Mouse (Mus musculus) testis, postnatal 10 days (tissue): Measurements from ENCODE around the gene Gfod1.

Experiments
- DNase-seq: peaks from one replicate; pipeline ENCODE4 v3.0.0; 2021; ENCODE audit warnings: low spot score

Gfod1 gene

DNA sequence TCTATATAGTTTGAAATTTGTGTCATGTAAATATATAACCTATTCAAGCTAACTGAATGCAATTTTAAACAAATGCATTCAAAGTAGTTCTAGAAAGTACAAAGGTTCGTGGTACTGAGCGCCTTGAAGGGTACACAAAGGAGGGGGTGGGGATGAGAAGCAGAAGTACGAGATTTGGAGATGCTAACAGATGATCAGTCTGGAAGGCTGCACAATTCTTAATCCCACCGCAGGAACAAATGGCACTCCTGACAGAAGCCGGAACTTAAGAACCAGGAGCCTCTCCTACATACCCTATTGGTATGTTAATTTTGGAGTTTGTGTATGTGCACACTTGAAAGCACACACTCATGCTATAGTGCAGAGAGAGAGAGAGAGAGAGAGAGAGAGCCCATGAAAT is 4.8 kb downstream of the Gfod1 start:
- DNase-seq: no peak

DNA sequence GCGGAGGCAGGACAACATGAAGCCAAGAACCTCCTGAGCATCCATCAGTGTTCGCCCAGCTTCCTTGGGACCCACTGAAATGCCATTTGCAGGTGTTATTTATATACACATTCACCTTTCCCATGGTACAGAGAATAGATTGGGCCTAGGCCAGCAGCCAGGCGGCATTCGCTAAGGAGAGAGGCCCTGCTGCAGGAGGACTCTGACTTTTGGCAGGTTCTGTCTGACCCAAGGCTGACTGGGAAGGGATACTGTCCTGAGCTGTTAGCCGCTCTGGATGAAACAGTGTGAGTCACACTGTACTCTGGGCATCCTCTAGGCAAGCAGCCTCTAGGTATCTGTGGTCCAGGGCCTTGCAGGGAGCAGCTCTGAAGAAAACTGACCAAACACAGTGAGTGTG is 6.4 kb downstream of the Gfod1 start:
- no peak for DNase-seq

DNA sequence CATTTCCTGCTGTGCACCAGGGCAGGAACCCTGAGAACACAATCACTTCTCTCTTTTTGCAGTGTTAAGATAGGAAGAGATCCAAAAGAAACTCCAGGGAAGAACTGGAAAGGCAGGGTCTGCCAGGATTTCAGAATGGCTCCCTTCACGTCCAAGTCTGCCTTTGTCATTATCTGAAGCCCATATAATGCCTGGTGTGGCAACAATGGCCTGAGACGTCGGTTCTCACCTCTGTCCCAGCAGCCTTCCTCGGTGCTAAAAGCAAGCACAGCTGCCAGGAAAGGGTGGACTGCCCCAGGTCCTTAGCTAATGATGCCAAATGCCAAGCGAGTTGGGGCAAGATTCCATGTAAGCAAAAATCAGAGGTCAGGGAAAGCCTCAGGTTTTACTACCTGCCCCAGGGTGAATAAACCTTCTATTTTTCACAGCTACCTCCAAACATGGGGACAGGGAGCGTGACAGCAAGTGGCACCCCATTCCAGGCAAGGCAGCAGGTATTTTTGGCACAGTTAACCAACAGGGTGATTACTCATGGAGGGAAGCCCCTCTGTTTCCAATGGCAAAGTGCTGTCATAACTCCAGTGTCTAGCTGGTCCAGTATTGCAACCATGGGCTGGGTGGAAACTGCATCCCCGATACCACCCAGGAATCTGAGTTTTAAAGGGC is 7.7 kb downstream of the Gfod1 start:
- no peak for DNase-seq

DNA sequence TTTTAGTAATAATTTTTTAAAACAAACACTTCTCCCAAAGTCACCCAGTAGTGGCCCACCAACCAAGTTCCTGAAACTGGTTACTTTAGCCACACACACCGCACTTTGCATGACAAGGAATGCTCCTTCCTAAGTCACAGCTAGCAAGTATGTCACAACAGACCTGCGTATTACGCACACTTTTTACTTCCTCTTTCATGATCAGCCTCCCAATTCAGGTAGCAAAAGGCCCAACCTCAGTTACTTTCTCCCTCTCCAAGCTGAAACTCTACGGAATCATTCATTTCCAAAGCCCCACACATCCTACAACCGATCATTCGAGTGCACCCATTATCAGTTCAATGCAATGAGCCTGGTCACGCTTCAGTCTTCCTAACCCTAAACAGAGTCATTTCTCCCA is 8.3 kb downstream of the Gfod1 start:
- DNase-seq: no peak

DNA sequence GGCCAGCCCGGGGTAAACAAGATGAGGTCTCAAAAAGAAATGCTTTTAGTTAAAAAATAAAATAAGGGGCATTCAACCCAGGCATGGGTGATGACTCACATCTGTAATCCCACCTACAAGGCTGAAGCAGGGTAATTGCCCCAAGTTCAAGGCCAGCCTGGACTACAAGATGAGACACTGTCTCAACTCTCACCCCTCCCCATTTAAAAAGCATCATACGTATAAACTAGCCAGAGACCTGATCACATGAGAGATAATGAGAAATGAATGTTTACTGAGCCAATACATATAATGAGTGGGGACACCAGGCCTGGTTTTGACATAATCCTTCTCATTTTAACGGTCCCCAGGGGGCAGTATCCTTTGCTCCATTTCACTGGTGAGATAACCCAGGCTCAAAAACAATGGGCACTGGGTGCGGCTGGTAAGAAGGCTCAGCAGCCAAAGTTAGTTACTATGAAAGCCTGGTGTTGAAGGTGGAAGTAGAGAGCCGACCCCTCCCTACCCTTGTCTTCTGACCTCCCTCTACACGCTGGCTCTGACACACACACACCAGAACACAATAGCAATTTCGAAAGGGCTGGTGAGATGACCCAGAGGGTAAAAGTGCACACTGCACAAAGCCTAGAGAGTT is 8.9 kb downstream of the Gfod1 start:
- DNase-seq: no peak

DNA sequence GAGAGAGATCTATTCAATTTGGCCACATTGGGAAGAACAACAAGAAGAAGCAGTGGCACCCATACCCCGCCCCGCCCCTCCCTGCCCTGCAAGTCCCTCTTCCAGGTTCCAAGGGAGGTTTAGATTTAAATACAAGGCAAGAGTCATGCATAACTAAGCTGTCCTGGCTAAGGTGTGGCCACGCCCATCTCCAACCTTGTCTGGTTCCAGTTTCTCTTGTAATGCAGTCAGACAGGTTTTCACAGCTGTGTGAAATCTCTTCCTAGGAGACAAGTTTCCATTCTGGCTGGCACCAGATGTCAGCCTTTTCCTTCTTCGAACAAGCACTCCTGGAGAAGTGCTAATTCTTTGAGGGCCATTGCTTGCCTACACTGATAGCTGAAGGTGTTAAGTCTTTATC is 11.1 kb downstream of the Gfod1 start:
- no peak for DNase-seq

DNA sequence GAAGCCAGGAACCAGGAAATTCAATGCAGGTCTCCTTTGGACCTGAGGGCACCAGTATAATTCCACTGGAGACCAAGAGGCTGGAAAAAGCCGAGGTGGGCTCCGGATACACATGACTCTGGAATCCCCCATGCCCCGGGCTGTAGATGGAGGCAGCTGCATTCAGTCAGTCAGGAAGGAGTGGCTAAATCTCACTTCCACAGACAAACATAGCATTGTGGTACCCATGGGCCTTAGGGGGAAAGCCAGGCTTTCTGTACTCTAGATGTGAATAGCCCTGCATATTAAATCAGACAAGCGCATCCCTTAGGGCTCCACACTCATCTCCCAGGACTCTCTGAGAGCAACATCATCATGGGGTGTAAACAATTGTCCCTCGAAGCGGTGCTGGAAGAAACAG is 14.9 kb downstream of the Gfod1 start:
- DNase-seq: no peak

DNA sequence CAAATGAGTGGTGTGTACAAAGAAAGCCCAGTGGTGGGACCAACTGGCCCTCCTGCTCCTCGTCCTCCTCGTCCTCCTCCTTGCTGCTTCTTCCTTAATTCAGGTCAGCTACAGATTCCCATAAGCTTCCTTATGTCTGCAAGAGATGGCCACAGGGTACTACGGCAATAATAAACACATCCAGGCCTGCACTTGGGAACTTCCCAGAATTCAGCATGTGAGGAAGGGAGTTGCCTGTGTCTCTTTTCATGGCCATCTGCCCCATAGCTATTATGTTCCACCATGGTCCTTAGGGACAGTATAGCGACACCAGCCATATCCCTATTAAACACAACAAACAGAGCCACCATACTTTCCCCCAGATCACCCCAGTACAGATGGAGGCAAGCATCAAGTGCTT is 15.5 kb downstream of the Gfod1 start:
- no peak for DNase-seq

DNA sequence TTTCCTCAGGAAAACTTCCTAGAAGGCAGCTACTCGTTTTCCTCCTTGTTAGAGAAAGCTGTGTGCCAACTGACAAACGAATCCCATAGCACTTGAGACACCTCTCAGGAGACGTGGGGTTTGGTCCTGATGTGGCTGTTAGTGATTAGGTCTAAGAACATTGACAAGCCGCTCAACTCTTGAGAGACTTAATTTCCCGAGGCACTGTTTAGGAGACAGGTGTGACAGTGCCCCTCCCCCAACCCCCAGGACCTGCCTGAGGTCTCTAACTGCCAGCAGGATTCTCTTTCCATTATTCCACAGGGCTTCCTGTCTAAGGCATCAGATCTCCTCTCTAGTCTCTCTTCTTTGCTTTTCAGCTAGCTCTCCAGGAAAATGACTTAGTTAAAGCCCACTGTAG is 15.9 kb downstream of the Gfod1 start:
- DNase-seq: no peak

DNA sequence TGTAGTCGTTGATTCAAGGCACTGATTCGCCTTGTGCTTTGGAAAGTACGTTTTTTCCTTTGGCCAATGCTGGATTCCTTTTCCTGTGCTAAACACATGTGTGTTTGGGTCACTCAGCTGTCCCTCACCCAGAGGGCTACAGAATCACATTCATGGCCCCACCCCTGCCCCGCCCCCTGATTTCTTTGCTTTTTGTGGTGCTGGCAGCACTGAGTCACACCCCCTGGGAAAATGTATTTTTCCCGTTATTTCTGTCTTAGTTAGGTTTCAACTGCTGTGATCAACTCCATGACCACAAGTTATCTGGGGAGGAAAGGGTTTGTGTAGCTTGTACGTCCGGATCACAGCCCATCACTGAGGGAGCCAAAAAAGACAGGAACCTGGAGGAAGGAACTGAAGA is 17.1 kb downstream of the Gfod1 start:
- DNase-seq: no peak

DNA sequence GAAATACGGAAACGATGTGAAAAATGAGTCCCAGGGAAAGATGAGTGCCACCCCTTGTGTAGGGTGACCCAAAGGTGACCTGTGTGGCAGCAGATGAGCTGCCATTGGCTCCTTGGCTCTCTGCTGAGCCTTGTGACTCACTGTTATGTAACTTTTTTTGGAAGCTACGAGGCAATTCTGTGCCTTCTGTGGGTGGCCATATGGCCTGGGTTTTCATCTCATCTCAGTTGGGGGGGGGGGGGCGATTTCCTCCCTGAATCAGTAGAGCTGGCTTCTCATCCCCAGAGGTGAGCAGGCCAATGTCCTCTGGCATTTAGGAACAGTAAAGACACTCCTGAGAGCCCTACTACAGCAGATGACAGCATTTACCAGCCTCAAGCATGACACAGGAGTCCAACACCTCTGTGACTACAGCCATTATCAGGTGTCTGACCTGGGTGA is 19.2 kb downstream of the Gfod1 start:
- DNase-seq: no peak

DNA sequence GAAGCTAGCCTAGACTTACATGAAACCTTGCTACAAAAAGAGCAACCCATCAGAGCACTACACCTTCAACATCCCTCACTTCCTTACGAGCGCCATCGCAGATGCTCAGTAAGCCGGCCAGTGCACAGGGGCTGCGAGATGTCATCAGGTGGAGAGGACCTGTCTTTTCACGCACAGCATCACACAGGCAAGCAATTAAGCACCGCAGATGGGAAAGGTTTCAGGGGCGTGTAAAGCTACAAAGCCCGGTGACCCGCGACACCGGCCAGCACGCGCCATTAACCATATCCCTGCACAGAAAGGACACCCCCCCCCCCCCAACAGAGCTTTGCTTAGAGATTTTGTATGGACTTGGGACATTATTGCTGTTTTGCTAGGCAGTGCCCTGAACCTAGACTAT is 30.1 kb downstream of the Gfod1 start:
- no peak for DNase-seq

DNA sequence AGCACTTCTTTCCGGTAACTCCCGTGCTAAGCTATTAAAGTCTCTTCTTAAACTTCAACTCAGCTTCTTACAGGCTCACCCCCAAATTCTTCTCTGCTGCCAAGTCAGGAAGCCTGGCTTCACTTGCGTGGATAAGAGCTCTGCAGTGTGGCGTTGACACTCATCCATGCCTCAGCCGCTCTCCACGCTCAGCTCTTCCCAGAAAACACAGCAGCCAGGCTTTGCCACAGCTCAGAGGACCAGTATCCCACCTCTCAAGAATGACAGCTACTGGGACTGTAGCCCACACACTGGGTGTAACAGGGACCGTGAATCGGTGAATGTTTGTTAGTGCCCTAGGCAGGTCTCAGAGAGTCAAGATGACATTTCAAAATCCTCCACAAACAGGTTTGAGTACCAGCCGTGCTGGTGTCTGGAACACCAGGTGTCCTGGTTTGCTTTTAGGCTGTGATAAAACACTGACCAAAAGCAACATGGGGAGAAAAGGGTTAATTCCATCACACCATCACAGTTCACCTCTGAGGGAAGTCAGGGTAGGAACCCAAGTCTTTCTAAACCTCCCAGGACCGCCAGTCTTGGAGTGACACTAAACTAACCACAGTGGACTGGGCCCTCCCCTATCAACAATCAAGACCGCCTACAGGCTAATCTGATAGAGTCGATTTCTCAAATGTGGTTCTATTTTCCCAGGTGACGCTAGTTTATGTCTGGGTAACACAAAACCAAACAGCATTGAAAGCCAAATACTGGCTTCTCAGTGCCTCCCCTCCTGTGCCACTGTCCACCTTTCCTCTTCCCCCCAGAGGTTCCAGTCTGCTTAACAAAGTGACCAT is 31.5 kb downstream of the Gfod1 start:
- DNase-seq: no peak

DNA sequence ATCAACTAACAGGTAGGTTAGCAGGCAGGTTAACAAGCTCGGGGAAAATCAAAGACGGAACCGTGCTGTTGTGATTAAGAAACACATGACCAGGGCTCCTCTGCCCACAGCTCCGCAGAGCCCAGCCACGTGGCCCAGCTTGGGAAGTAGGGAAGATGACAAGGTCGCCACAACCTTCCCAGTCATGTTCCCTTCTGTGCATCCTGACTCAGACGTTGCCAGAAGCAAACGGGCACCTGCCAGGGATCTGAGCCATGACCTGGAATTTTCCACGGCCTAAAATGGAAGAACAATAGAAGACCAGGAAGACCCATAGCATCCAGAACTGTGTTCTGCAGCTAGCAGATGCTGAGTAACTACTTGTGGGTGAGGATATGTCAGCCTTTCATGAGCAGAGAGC is 32.5 kb downstream of the Gfod1 start:
- no peak for DNase-seq

DNA sequence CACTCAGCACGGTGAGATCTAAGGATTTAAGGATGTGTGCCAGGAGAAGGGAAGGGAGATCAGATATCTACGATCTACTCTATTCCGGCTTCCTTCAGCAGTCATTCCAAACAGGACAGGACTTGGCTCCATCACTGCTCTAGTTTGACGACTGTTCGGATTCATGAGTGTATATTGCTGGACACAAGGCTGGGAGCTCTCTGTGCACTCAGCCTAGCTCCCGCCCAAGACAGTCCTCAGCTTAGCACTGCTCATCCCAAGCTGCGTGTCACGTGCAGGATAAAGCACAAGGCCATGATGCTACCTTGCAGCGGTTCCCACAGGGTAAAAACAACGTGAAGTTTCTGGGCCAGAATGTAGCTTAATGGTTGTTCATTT is 33.8 kb downstream of the Gfod1 start:
- DNase-seq: no peak

DNA sequence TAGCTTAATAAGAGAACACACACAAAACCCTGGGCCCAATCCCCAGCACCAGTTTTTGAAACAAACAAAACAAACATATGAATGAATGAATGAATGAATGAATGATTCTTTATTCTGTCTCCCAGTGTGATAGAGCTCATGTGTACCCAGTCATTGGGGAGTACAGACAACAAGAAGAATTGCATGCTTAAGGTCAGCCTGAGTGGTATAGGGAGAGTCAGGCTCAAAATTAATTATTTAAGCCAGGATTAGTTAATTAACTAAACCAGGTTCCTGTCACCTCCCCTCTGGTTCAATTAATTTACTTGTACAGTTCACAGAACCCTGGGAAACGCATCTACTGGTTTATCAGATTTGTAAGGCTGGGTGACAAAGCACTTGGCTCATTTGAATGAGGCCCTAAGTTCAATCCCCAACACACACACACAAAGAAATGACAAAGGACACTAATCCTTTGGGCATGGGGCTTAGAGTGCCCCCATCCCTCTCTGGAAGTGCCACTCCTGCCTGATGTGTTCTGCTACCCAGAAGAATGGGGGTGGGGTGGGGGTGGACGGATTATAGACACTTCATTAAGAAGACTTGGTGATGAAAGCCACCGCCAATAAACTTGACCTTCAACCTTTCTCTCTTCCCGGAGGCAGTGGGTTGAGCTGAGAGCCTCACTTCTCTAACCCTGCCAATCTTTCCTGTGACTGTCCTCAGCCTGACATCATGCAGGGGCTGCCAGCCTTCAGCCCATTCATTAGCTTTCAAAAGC is 34.3 kb downstream of the Gfod1 start:
- DNase-seq: no peak

DNA sequence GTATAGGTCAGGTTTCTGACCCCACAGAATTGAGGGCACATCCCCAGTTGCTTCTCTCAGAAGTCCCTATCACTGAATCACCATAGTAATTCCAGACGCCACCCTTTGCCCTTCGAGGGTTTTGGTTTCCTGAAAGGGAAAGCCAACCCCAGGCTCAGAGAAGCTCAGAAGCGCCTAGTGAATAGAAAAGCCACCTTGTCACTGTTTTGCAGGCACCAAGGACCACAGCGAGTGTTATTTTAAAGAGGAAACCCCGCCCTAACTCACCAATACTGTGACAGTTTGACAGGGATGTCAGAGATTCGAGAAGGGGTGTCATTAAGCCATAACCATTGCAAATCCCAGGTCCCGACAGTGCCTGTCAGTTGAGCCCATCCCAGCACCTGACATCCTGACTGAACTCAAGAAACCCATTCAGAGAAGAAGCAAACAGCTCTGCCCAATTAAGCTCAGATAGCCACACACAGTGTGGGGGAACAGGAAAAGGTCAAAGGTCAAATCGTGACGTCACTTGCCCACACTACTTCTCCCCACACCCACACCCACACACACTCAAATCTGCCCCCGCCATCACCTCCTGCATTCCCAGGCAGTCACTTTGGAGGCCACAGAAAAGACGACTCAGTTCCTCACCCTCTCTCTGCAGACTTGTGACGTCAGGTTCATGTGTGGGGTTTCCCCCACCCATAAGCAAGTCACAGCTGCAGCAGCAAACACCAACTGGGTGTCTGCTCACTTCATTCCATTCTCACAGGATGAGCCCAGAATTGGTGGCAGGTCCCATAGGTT is 35.2 kb downstream of the Gfod1 start:
- no peak for DNase-seq

DNA sequence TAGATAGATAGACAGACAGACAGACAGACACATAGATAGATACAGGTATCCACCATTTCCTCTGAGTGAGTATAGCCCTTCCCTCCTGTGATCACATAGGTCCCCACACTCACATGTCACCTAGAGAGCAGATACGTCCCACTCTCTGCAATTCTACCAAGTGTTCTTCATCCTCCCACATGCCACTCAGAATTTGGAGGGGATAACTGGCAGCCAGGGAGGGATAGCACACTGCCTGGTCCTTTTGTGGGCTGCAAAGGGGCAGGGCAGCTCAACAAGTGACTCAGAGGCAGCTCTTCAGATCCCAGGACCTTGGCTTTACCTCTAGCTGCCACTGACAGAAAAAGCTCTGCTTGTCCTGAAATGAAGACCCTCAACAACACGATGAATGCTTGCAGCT is 36.1 kb downstream of the Gfod1 start:
- DNase-seq: no peak

DNA sequence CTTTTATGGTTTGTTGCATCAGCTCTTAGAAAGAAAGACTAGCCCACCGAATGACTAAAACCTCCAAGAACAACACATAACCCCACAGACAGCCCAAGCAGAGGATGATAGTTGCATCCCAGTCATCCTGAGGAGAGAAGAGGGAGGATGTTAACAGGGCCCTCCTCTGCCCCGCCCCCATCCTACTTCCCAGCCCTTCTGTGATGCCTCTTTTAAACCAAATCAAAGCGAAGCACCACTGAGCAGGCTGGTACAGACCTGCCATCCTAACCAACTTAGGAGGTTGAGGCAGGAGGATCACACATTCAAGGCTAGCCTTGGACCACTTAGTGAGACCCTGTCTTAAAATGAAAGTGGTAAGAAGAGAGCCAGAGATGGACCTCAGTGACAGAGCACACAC is 36.8 kb downstream of the Gfod1 start:
- DNase-seq: no peak

DNA sequence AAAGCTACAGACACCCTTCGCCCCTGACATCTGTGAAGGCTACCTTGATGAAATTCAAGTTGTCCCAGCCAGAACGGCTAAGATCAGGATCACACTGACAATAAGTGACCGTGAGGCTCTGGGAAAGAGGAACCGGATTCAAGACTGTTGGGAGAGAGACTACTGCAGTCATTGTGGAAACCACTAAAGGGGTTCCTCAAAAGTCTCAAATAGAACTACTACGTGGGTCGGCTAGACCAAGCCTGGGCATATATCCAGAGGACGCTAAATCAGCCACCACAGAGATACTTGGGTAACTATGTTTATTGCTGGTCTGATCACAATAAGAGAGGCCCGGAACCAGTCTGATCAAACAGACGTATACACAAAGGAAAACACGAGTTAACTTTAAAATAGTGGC is 37.6 kb downstream of the Gfod1 start:
- DNase-seq: no peak

DNA sequence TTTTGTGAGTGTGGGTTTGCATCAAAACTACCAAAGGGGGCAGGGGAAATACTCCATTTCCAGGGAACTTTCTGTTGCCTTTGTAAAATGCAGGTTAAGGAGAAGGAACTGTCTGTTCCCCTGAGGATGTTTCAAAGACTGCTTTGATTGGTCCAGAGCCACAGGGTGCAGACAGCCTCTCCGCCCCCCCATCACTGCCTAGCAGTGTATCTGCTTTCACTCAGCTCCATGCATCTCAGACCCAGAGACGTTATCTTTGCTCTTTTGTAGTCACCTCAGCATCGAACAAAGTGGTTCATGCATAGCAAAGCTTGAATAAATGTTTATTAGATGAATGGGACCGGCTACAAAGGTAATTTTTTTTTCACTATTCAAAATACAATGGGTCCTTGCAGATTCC is 38.9 kb downstream of the Gfod1 start:
- no peak for DNase-seq

DNA sequence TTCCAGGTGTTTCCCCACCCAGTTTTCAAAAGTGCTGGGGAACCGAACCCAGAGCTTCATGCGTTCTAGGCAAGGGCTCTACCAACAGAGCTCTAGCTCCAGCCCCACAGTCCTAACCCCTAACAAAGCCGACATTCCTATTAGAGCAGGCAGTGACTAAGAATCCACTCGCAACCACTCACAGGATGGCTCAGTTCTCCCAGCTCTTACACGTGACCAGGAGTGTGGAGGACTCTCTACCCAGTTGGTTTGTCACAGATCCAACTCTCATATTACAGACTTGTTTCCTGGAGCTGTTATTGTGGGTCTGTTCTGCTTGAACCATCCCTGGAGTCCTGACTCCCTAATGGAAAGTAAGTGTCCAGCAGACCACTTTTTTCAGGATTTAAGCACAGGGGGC is 40.3 kb downstream of the Gfod1 start:
- no peak for DNase-seq
